ENCODE assay signal across 8 mouse cellular contexts in the genomic region with DNA sequence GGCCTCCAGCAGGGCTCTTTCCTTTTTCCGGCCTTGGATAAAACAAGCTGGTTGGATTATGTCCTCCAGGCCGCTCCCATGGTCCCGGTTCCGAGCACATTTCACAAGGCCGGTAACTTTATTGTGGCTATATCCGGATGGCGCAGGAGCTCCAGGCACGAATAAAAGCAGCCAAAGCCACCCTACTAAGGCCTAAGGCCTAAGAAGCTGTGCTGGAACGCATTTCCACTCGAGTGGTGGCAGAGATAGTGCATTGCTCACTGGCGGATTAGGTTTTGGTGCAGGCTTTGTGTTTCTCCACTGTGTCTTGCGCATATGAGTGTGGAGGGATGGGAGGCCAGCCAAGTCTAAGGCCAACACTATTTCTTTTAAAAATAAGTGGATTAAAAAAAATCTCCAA. TPM values are rescaled to one million over a fixed set of nuclear protein-coding genes. Genes with fewer than 3 reads are reported as not detected.
DNase-seq lines count a peak whose midpoint lies in the region; ATAC-seq and TF ChIP-seq lines count a peak whose summit lies in the region.

No protein-coding gene starts in this region.

- H3K9me3 ChIP-seq in kidney, embryonic 14.5 days (ENCODE audit: control insufficient read depth, low read length) = no peaks in the 10 kb centered on the region
- no peaks in the 10 kb centered on the region for H3K9me3 ChIP-seq in forebrain, embryonic 15.5 days

- peaks cover 14% of the 10 kb centered on the region for H3K27me3 ChIP-seq in heart, adult 2 months (ENCODE audit: control insufficient read depth, insufficient read depth, low read length)
- peaks cover 94% of the 10 kb centered on the region for H3K27me3 ChIP-seq in kidney, embryonic 14.5 days (ENCODE audit: control insufficient read depth, insufficient read depth, low read length)
- peaks cover 80% of the 10 kb centered on the region for H3K27me3 ChIP-seq in forebrain, embryonic 15.5 days

- H3K79me2 ChIP-seq in heart, adult 2 months (replicated peaks; ENCODE audit: control insufficient read depth, insufficient read depth, low read length) = no peaks in the 10 kb centered on the region

- H3K4me3 ChIP-seq in heart, adult 2 months = peak overlapping the region; percentile 40
- H3K4me3 ChIP-seq in kidney, embryonic 14.5 days (ENCODE audit: low read length) = peak overlapping the region; percentile 14; the same call in 1 of the 2 replicates
- H3K4me3 ChIP-seq in forebrain, embryonic 15.5 days = no peak overlapping the region

- ATAC-seq in kidney, embryonic 14.5 days (ENCODE audit: low FRiP score, low TSS enrichment) = no peak
- ATAC-seq in forebrain, embryonic 15.5 days (replicated peaks) = no peak

- WGBS in heart, adult 2 months = 24% methylated on average over 12 of the region's 12 CpGs
- 9% methylated on average over 12 of the region's 12 CpGs for WGBS in kidney, embryonic 14.5 days
- 6% methylated on average over 12 of the region's 12 CpGs for WGBS in forebrain, embryonic 15.5 days

- no peak for TF ChIP-seq CTCF in brain, embryonic 14.5 days (IDR thresholded peaks at IDR 0.05; ENCODE audit: borderline replicate concordance, extremely low read depth, insufficient read depth, insufficient read length)
- TF ChIP-seq CTCF in heart, adult 2 months (IDR thresholded peaks at IDR 0.05) = no peak

- peak overlapping the region; percentile 95 for H3K27ac ChIP-seq in heart, adult 2 months
- no peak overlapping the region for H3K27ac ChIP-seq in kidney, embryonic 14.5 days (ENCODE audit: low read depth, low read length)
- H3K27ac ChIP-seq in forebrain, embryonic 15.5 days (replicated peaks) = no peak overlapping the region

- TF ChIP-seq POLR2A in brain, embryonic 14.5 days (IDR thresholded peaks at IDR 0.05; ENCODE audit: borderline replicate concordance, extremely low read depth, insufficient read depth, insufficient read length, poor library complexity, severe bottlenecking) = no peak
- peak; percentile 43 for TF ChIP-seq POLR2A in heart, adult 2 months (IDR thresholded peaks at IDR 0.05; ENCODE audit: insufficient read depth, low read depth, low read length)

- H3K4me2 ChIP-seq in kidney, embryonic 14.5 days (replicated peaks; ENCODE audit: low read depth, low read length) = peak overlapping the region; percentile 18; the same call in 1 of the 2 replicates
- H3K4me2 ChIP-seq in forebrain, embryonic 15.5 days (replicated peaks) = no peak overlapping the region

- peak; percentile 40 for DNase-seq in brain, embryonic 14.5 days (ENCODE audit: low read depth)
- peak; percentile 50 to 52 for DNase-seq in heart, adult 2 months
- DNase-seq in lung, postnatal 36 days = peak; percentile 62
- DNase-seq in cerebellum, adult 11-12 months = no peak
- DNase-seq in urinary bladder, postnatal 25 days (ENCODE audit: low spot score) = no peak
- no peak for DNase-seq in layer of hippocampus, adult 8-10 months (ENCODE audit: low spot score in 2 of 2)

- TF ChIP-seq EP300 in heart, adult 2 months (IDR thresholded peaks at IDR 0.05; ENCODE audit: insufficient read depth, low read depth, low read length) = peak; percentile 21; the same call in 1 of the 2 replicates

- intact Hi-C loops in heart, adult 2 months (cut with DNase I) = loop anchor here (2.0 to 5.0 kb wide), 2 partner anchors 15 to 153 kb away; partner anchors contain the start of gene Foxd2

- H3K36me3 ChIP-seq in heart, adult 2 months (ENCODE audit: control insufficient read depth, insufficient read depth, low read length) = no peaks in the 10 kb centered on the region
- H3K36me3 ChIP-seq in kidney, embryonic 14.5 days (ENCODE audit: control insufficient read depth, insufficient read depth, low read length) = no peaks in the 10 kb centered on the region
- H3K36me3 ChIP-seq in forebrain, embryonic 15.5 days = no peaks in the 10 kb centered on the region

- H3K4me1 ChIP-seq in heart, adult 2 months (ENCODE audit: control insufficient read depth, insufficient read depth, low read length) = peaks cover 4% of the 10 kb centered on the region; the same call in 1 of the 2 replicates
- peaks cover 18% of the 10 kb centered on the region for H3K4me1 ChIP-seq in kidney, embryonic 14.5 days (ENCODE audit: control insufficient read depth, insufficient read depth, low read length)
- H3K4me1 ChIP-seq in forebrain, embryonic 15.5 days = peaks cover 35% of the 10 kb centered on the region

- H3K9ac ChIP-seq in heart, adult 2 months (ENCODE audit: low read depth, low read length) = peak overlapping the region; percentile 47
- peak overlapping the region; percentile 25; the same call in 1 of the 2 replicates for H3K9ac ChIP-seq in kidney, embryonic 14.5 days (ENCODE audit: low read depth, low read length)
- no peak overlapping the region for H3K9ac ChIP-seq in forebrain, embryonic 15.5 days (replicated peaks)

RNA-seq across cellular contexts. Expression of gene Tal1, which starts 3.6 kb away (rescaled TPM):
- polyA plus RNA-seq in brain, embryonic 14.5 days (2012; rRNA removed) = 20.7 and 29.7 TPM in 2 replicates
- total RNA-seq in heart, adult 2 months (2021) = 1 to 10 TPM; 3.1 to 3.3 TPM
- polyA plus RNA-seq in heart, adult 2 months (2012; rRNA removed) = 2.9 and 4.9 TPM in 2 replicates
- 1.7 and 2.0 TPM in 2 replicates for polyA plus RNA-seq in kidney, embryonic 14.5 days (2014; fragmentation: Nextera tagmentation; extraction: Ambion mirVana)
- total RNA-seq in layer of hippocampus, adult 8-10 months (2022) = 1 to 10 TPM; 1.1 to 2.6 (median 1.7) TPM
- polyA plus RNA-seq in forebrain, embryonic 15.5 days (2015; fragmentation: Nextera tagmentation; extraction: Ambion mirVana) = 0.48 and 0.60 TPM in 2 replicates

RNA-seq across cellular contexts. Expression of gene Pdzk1ip1, which starts 28.6 kb away (rescaled TPM):
- polyA plus RNA-seq in brain, embryonic 14.5 days (2012; rRNA removed) = 3.4 and 3.9 TPM in 2 replicates
- total RNA-seq in heart, adult 2 months (2021) = under 1 TPM; 0.70 to 0.86 TPM
- 1.9 and 3.9 TPM in 2 replicates for polyA plus RNA-seq in heart, adult 2 months (2012; rRNA removed)
- polyA plus RNA-seq in kidney, embryonic 14.5 days (2014; fragmentation: Nextera tagmentation; extraction: Ambion mirVana) = 87.9 and 90.5 TPM in 2 replicates
- 1 to 10 TPM in 1 of 4 experiments, under 1 TPM in 3; 0.54 to 1.5 (median 0.74) TPM for total RNA-seq in layer of hippocampus, adult 8-10 months (2022)
- polyA plus RNA-seq in forebrain, embryonic 15.5 days (2015; fragmentation: Nextera tagmentation; extraction: Ambion mirVana) = 0.60 and 1.2 TPM in 2 replicates

RNA-seq across cellular contexts. Expression of gene Stil, which starts 59.9 kb away (rescaled TPM):
- polyA plus RNA-seq in brain, embryonic 14.5 days (2012; rRNA removed) = 6.4 and 9.9 TPM in 2 replicates
- total RNA-seq in heart, adult 2 months (2021) = under 1 TPM in 1 of 2 experiments, not detected in 1; 0.36 TPM
- polyA plus RNA-seq in heart, adult 2 months (2012; rRNA removed) = 0.08 and 0.12 TPM in 2 replicates
- polyA plus RNA-seq in kidney, embryonic 14.5 days (2014; fragmentation: Nextera tagmentation; extraction: Ambion mirVana) = 11.0 and 19.9 TPM in 2 replicates
- total RNA-seq in layer of hippocampus, adult 8-10 months (2022) = under 1 TPM in 3 of 4 experiments, not detected in 1; 0.12 to 0.54 (median 0.20) TPM
- polyA plus RNA-seq in forebrain, embryonic 15.5 days (2015; fragmentation: Nextera tagmentation; extraction: Ambion mirVana) = 5.7 and 6.5 TPM in 2 replicates

Comparison
In these comparisons a context has a peak if more than half of its experiments do, and no peak if none do; other contexts are left out.
1. DNase-seq: peak in brain, embryonic 14.5 days (single experiment), heart, adult 2 months (2 of 2) and lung, postnatal 36 days (single experiment); none in cerebellum, adult 11-12 months (single experiment), urinary bladder, postnatal 25 days (single experiment) and layer of hippocampus, adult 8-10 months (0 of 2).
2. RNA of gene Pdzk1ip1, which starts 28.6 kb away (polyA plus RNA-seq): 87.9 to 90.5 TPM in kidney, embryonic 14.5 days; 3.4 to 3.9 TPM in brain, embryonic 14.5 days, 1.9 to 3.9 TPM in heart, adult 2 months and 0.60 to 1.2 TPM in forebrain, embryonic 15.5 days; every median in the first group is over 10 times any median in the second.